11 mouse cellular contexts compared by ENCODE assay signal in genomic region chrX:71106392-71106791, GRCm38 (mm10). TPM values are rescaled to one million over a fixed set of nuclear protein-coding genes. Genes with fewer than 3 reads are reported as not detected.
A peak's percentile ranks its signal among the peaks of the same experiment; 100 is the strongest.
DNase-seq lines count a peak whose midpoint lies in the region; ATAC-seq and TF ChIP-seq lines count a peak whose summit lies in the region.
"Had no signal": no experiment of that assay in that cellular context is flagged by ENCODE, and none has a peak within 500 bp of the region (broad histone marks: within the 10 kb centered on the region; RNA-seq: fewer than 3 reads in every experiment).

No protein-coding gene starts in this region.

- no peaks in the 10 kb centered on the region for H3K36me3 ChIP-seq in kidney, embryonic 14.5 days (ENCODE audit: control insufficient read depth, insufficient read depth, low read length)
- no peaks in the 10 kb centered on the region for H3K36me3 ChIP-seq in heart, embryonic 16.5 days (ENCODE audit: control insufficient read depth, insufficient read depth)
- H3K36me3 ChIP-seq in hindbrain, embryonic 10.5 days: no peaks in the 10 kb centered on the region
- H3K36me3 ChIP-seq in intestine, embryonic 15.5 days: no peaks in the 10 kb centered on the region
- H3K36me3 ChIP-seq: limb, embryonic 13.5 days; neural tube, embryonic 12.5 days had no signal

- H3K4me3 ChIP-seq in kidney, embryonic 14.5 days (ENCODE audit: low read length): no peak overlapping the region
- H3K4me3 ChIP-seq in heart, embryonic 16.5 days (ENCODE audit: low read length): no peak overlapping the region
- no peak overlapping the region for H3K4me3 ChIP-seq in olfactory bulb, adult 2 months (ENCODE audit: insufficient read depth, low read depth, low read length)
- H3K4me3 ChIP-seq in hindbrain, embryonic 10.5 days: no peak overlapping the region
- no peak overlapping the region for H3K4me3 ChIP-seq in intestine, embryonic 15.5 days (replicated peaks)
- H3K4me3 ChIP-seq: limb, embryonic 13.5 days; neural tube, embryonic 12.5 days had no signal

- TF ChIP-seq CTCF in olfactory bulb, adult 2 months (IDR thresholded peaks at IDR 0.05; ENCODE audit: insufficient read depth, low read depth, low read length): no peak

- peak; percentile 10 for DNase-seq in kidney, postnatal 14 days
- peak; percentile 92 for DNase-seq in cerebellum, adult 11-12 months
- DNase-seq in hindbrain, embryonic 10.5 days (ENCODE audit: low spot score): no peak

- no peak for TF ChIP-seq POLR2A in olfactory bulb, adult 2 months (IDR thresholded peaks at IDR 0.05; ENCODE audit: insufficient read depth, low read depth, low read length)

- no peaks in the 10 kb centered on the region for H3K9me3 ChIP-seq in kidney, embryonic 14.5 days (ENCODE audit: control insufficient read depth, low read length)
- H3K9me3 ChIP-seq in heart, embryonic 16.5 days (replicated peaks; ENCODE audit: control insufficient read depth, low read length): no peaks in the 10 kb centered on the region
- no peaks in the 10 kb centered on the region for H3K9me3 ChIP-seq in hindbrain, embryonic 10.5 days
- no peaks in the 10 kb centered on the region for H3K9me3 ChIP-seq in intestine, embryonic 15.5 days
- H3K9me3 ChIP-seq: limb, embryonic 13.5 days; neural tube, embryonic 12.5 days had no signal

- H3K27me3 ChIP-seq in kidney, embryonic 14.5 days (ENCODE audit: control insufficient read depth, insufficient read depth, low read length): no peaks in the 10 kb centered on the region
- H3K27me3 ChIP-seq in heart, embryonic 16.5 days (ENCODE audit: control insufficient read depth, insufficient read depth, low read length): no peaks in the 10 kb centered on the region
- H3K27me3 ChIP-seq in hindbrain, embryonic 10.5 days (ENCODE audit: insufficient read depth, poor library complexity, severe bottlenecking): no peaks in the 10 kb centered on the region; the same call in 1 of the 2 replicates
- H3K27me3 ChIP-seq in intestine, embryonic 15.5 days (replicated peaks): no peaks in the 10 kb centered on the region; the same call in 1 of the 2 replicates
- H3K27me3 ChIP-seq: CH12.LX; neural tube, embryonic 12.5 days had no signal

- H3K9ac ChIP-seq in kidney, embryonic 14.5 days (ENCODE audit: low read depth, low read length): no peak overlapping the region
- no peak overlapping the region for H3K9ac ChIP-seq in heart, embryonic 16.5 days (ENCODE audit: low read length)
- no peak overlapping the region for H3K9ac ChIP-seq in intestine, embryonic 15.5 days
- H3K9ac ChIP-seq: limb, embryonic 13.5 days; neural tube, embryonic 12.5 days had no signal

- no peak for ATAC-seq in kidney, embryonic 14.5 days (ENCODE audit: low FRiP score, low TSS enrichment)
- ATAC-seq in heart, embryonic 16.5 days (replicated peaks; ENCODE audit: extremely low read depth, insufficient read depth, low FRiP score): 0 out of 2 replicates have a peak, but pooled peaks have one; percentile 14
- ATAC-seq in intestine, embryonic 15.5 days: no peak
- ATAC-seq in CD4-positive, CD25-positive, alpha-beta regulatory T cell, adult 4 months: no peak

- H3K27ac ChIP-seq in kidney, embryonic 14.5 days (ENCODE audit: low read depth, low read length): no peak overlapping the region
- 0 out of 2 replicates have a peak overlapping the region, but pooled peaks have one; percentile 23 for H3K27ac ChIP-seq in heart, embryonic 16.5 days (ENCODE audit: low read length)
- H3K27ac ChIP-seq in olfactory bulb, adult 2 months (ENCODE audit: insufficient read depth, low read depth, low read length): peak overlapping the region; percentile 91
- no peak overlapping the region for H3K27ac ChIP-seq in hindbrain, embryonic 10.5 days
- no peak overlapping the region for H3K27ac ChIP-seq in intestine, embryonic 15.5 days
- H3K27ac ChIP-seq: limb, embryonic 13.5 days; neural tube, embryonic 12.5 days had no signal

- no peak overlapping the region for H3K4me2 ChIP-seq in kidney, embryonic 14.5 days (replicated peaks; ENCODE audit: low read depth, low read length)
- H3K4me2 ChIP-seq in heart, embryonic 16.5 days (ENCODE audit: low read depth, low read length): no peak overlapping the region
- H3K4me2 ChIP-seq in intestine, embryonic 15.5 days (replicated peaks): no peak overlapping the region
- H3K4me2 ChIP-seq: limb, embryonic 13.5 days; neural tube, embryonic 12.5 days had no signal

- no peaks in the 10 kb centered on the region for H3K4me1 ChIP-seq in kidney, embryonic 14.5 days (ENCODE audit: control insufficient read depth, insufficient read depth, low read length)
- H3K4me1 ChIP-seq in heart, embryonic 16.5 days (ENCODE audit: control insufficient read depth, insufficient read depth, low read length): peaks cover 6% of the 10 kb centered on the region
- H3K4me1 ChIP-seq in olfactory bulb, adult 2 months (ENCODE audit: control insufficient read depth, insufficient read depth, low read length): peaks cover 5% of the 10 kb centered on the region; the same call in 1 of the 2 replicates
- no peaks in the 10 kb centered on the region for H3K4me1 ChIP-seq in hindbrain, embryonic 10.5 days (replicated peaks)
- H3K4me1 ChIP-seq in intestine, embryonic 15.5 days (replicated peaks): no peaks in the 10 kb centered on the region
- H3K4me1 ChIP-seq: limb, embryonic 13.5 days; neural tube, embryonic 12.5 days had no signal

- WGBS in kidney, embryonic 14.5 days: 73% methylated on average over 4 of the region's 4 CpGs
- WGBS in heart, embryonic 16.5 days: 64% methylated on average over 4 of the region's 4 CpGs
- WGBS in olfactory bulb, adult 2 months: 36% methylated on average over 4 of the region's 4 CpGs
- 82% methylated on average over 4 of the region's 4 CpGs for WGBS in hindbrain, embryonic 10.5 days
- WGBS in intestine, embryonic 15.5 days: 70% methylated on average over 4 of the region's 4 CpGs

RNA-seq across cellular contexts. Expression of gene Mamld1, which starts 56.3 kb away (rescaled TPM):
- 2.8 and 3.6 TPM in 2 replicates for polyA plus RNA-seq in kidney, embryonic 14.5 days (2014; fragmentation: Nextera tagmentation; extraction: Ambion mirVana)
- polyA plus RNA-seq in heart, embryonic 16.5 days (2015; fragmentation: Nextera tagmentation; extraction: Ambion mirVana): 3.7 and 4.2 TPM in 2 replicates
- polyA plus RNA-seq in olfactory bulb, adult 2 months (2012; ENCODE audit: insufficient read depth, insufficient read length, low replicate concordance, missing spikeins): not detected in 2 replicates
- 2.2 and 2.8 TPM in 2 replicates for polyA plus RNA-seq in hindbrain, embryonic 10.5 days (2016; fragmentation: Nextera tagmentation; extraction: Ambion mirVana)
- 1.5 and 1.7 TPM in 2 replicates for polyA plus RNA-seq in intestine, embryonic 15.5 days (2015; fragmentation: Nextera tagmentation; extraction: Ambion mirVana)
- polyA plus RNA-seq in CD4-positive, CD25-positive, alpha-beta regulatory T cell, adult 4 months (2017; shearing (Covaris generic)): not detected

Comparison
In these comparisons a context has a peak if more than half of its experiments do, and no peak if none do; other contexts are left out.
1. H3K27ac ChIP-seq: peak in heart, embryonic 16.5 days (single experiment) and olfactory bulb, adult 2 months (single experiment); none in kidney, embryonic 14.5 days (single experiment), hindbrain, embryonic 10.5 days (single experiment) and intestine, embryonic 15.5 days (single experiment).